Mouse (Mus musculus) embryonic facial prominence, embryonic 11.5 days (tissue): Measurements from ENCODE around the gene Ccdc153. TPM values are rescaled to one million over a fixed set of nuclear protein-coding genes. Genes with fewer than 3 reads are reported as not detected.

Experiments
- ATAC-seq: fragments of 200-750 bp; cut with Nextera tagmentation; replicated peaks from 2 replicates; pipeline ENCODE4 v1.8.0; 2017; ENCODE audit warnings: low read depth; ENCODE audit not compliant: insufficient number of reproducible peaks, low FRiP score, low TSS enrichment
- DNase-seq: peaks from one replicate; pipeline ENCODE4 v3.0.0-alpha.2; 2015; ENCODE audit warnings: low spot score
- H3K27ac ChIP-seq: fragments of 300-500 bp; sonication (generic); replicated peaks from 2 replicates; pipeline ENCODE4 v1.5.1; 2014; ENCODE audit warnings: mild to moderate bottlenecking, low read depth, low read length, control low read depth
- H3K27me3 ChIP-seq: fragments of 300-500 bp; sonication (generic); 2 replicates; pipeline ENCODE4 v1.6.1; 2014; ENCODE audit warnings: mild to moderate bottlenecking, low read length, moderate library complexity, mixed read lengths; ENCODE audit not compliant: control insufficient read depth, insufficient read depth
- H3K36me3 ChIP-seq: fragments of 300-500 bp; sonication (generic); replicated peaks from 2 replicates; pipeline ENCODE4 v1.6.1; 2014; ENCODE audit warnings: low read depth, mild to moderate bottlenecking, low read length, moderate library complexity, mixed read lengths; ENCODE audit not compliant: control insufficient read depth, insufficient read depth
- H3K4me1 ChIP-seq: fragments of 300-500 bp; sonication (generic); 2 replicates; pipeline ENCODE4 v1.6.1; 2014; ENCODE audit warnings: low read length, mixed read lengths; ENCODE audit not compliant: control insufficient read depth, insufficient read depth
- H3K4me2 ChIP-seq: fragments of 300-500 bp; sonication (generic); 2 replicates; pipeline ENCODE4 v1.6.1; 2014; ENCODE audit warnings: low read depth, mild to moderate bottlenecking, control low read depth, low read length, moderate library complexity
- H3K4me3 ChIP-seq: fragments of 300-500 bp; sonication (generic); 2 replicates; pipeline ENCODE4 v1.5.1; 2014; ENCODE audit warnings: low read depth, low read length, control low read depth
- H3K9ac ChIP-seq: fragments of 300-500 bp; sonication (generic); replicated peaks from 2 replicates; pipeline ENCODE4 v1.6.1; 2014; ENCODE audit warnings: mild to moderate bottlenecking, control low read depth, low read length
- H3K9me3 ChIP-seq: fragments of 300-500 bp; sonication (generic); replicated peaks from 2 replicates; pipeline ENCODE4 v1.6.1; 2016; ENCODE audit warnings: mild to moderate bottlenecking, low read length, inconsistent platforms, mixed read lengths; ENCODE audit not compliant: control insufficient read depth
- WGBS: fragments of 180-500 bp; shearing (Covaris S2); extraction: QIAGEN DNeasy Blood & Tissue Kit; methylation state at CpG from one replicate; pipeline ENCODE4 v1.1.7; 2014; 5-methylcytosine and 5-hydroxymethylcytosine counted together
- polyA plus RNA-seq: library from polyadenylated mRNA; unstranded; fragments of >200 nt; fragmentation: Nextera tagmentation; extraction: Ambion mirVana; gene quantifications from 2 replicates; pipeline ENCODE4 v1.2.1, GENCODE M21; 2014

Gene Ccdc153
- polyA plus RNA-seq, 1 experiment from 2014 or later: not detected

- Histone ChIP-seq H3K4me3 (no peak overlapping the region), H3K4me1 (peaks cover 2% of the 10 kb centered on the region; the same call in 1 of the 2 replicates), H3K9me3 (no peaks in the 10 kb centered on the region), H3K36me3 (no peaks in the 10 kb centered on the region), H3K27ac (no peak overlapping the region), H3K4me2 (no peak overlapping the region), H3K27me3 (no peaks in the 10 kb centered on the region), H3K9ac (no peak overlapping the region)
- no peak for DNase-seq
- 60% methylated on average over 6 of the region's 6 CpGs for WGBS
- no peak for ATAC-seq
Observed at GRCm38 (mm10) chr9:44255136-44255521, 14.7 kb downstream of the Ccdc153 start.

GRCm38 (mm10) chr9:44256213-44256612 is 15.7 kb downstream of the Ccdc153 start:
- no peaks in the 10 kb centered on the region for H3K9me3 ChIP-seq
- no peak overlapping the region for H3K27ac ChIP-seq

GRCm38 (mm10) chr9:44259014-44259413 is 18.5 kb downstream of the Ccdc153 start:
- Histone ChIP-seq H3K4me1 (peaks cover 2% of the 10 kb centered on the region; the same call in 1 of the 2 replicates), H3K4me2 (no peak overlapping the region), H3K27ac (no peak overlapping the region), H3K4me3 (no peak overlapping the region), H3K27me3 (no peaks in the 10 kb centered on the region), H3K9ac (no peak overlapping the region), H3K9me3 (no peaks in the 10 kb centered on the region), H3K36me3 (no peaks in the 10 kb centered on the region)
- DNase-seq (no peak), ATAC-seq (no peak)
- WGBS: 78% methylated on average over 10 of the region's 10 CpGs

More at GRCm38 (mm10) chr9:44256213-44256612, 15.7 kb downstream of the Ccdc153 start:
- no peak overlapping the region for H3K9ac ChIP-seq
- DNase-seq (no peak), ATAC-seq (no peak)
- 85% methylated on average over 8 of the region's 8 CpGs for WGBS
- H3K36me3 ChIP-seq: no peaks in the 10 kb centered on the region
- H3K4me2 ChIP-seq: no peak overlapping the region
- H3K27me3 ChIP-seq: no peaks in the 10 kb centered on the region
- peaks cover 2% of the 10 kb centered on the region; the same call in 1 of the 2 replicates for H3K4me1 ChIP-seq
- H3K4me3 ChIP-seq: no peak overlapping the region

GRCm38 (mm10) chr9:44261388-44261787 is 20.9 kb downstream of the Ccdc153 start:
- 84% methylated on average over 14 of the region's 14 CpGs for WGBS
- Histone ChIP-seq H3K27me3 (no peaks in the 10 kb centered on the region), H3K4me1 (no peaks in the 10 kb centered on the region), H3K9me3 (no peaks in the 10 kb centered on the region), H3K27ac (no peak overlapping the region), H3K36me3 (no peaks in the 10 kb centered on the region), H3K4me2 (no peak overlapping the region), H3K9ac (no peak overlapping the region), H3K4me3 (no peak overlapping the region)
- ATAC-seq (no peak), DNase-seq (no peak)

- H3K27ac ChIP-seq: no peak overlapping the region
- H3K27me3 ChIP-seq: no peaks in the 10 kb centered on the region
- H3K9ac ChIP-seq: no peak overlapping the region; the same call in 1 of the 2 replicates
- no peak overlapping the region for H3K4me2 ChIP-seq
- H3K4me1 ChIP-seq: no peaks in the 10 kb centered on the region
- H3K36me3 ChIP-seq: no peaks in the 10 kb centered on the region
- DNase-seq: no peak
- 74% methylated on average over 8 of the region's 8 CpGs for WGBS
- no peaks in the 10 kb centered on the region for H3K9me3 ChIP-seq
- H3K4me3 ChIP-seq: no peak overlapping the region
- ATAC-seq: no peak
Observed at GRCm38 (mm10) chr9:44266478-44267226, 26.2 kb downstream of the Ccdc153 start.

- 12% methylated on average over 21 of the region's 23 CpGs for WGBS
- no peaks in the 10 kb centered on the region for H3K4me1 ChIP-seq
- H3K9ac ChIP-seq: peak overlapping the region; percentile 87
- H3K4me2 ChIP-seq: peak overlapping the region; percentile 85
- H3K9me3 ChIP-seq: no peaks in the 10 kb centered on the region
- DNase-seq (peak; percentile 21), ATAC-seq (no peak)
- no peaks in the 10 kb centered on the region for H3K27me3 ChIP-seq
- no peaks in the 10 kb centered on the region for H3K36me3 ChIP-seq
- H3K27ac ChIP-seq: no peak overlapping the region
- H3K4me3 ChIP-seq: peak overlapping the region; percentile 48
Observed at GRCm38 (mm10) chr9:44267319-44268026, 27.0 kb downstream of the Ccdc153 start.

GRCm38 (mm10) chr9:44268027-44268360 is 27.5 kb downstream of the Ccdc153 start:
- Histone ChIP-seq H3K4me1 (no peaks in the 10 kb centered on the region), H3K27ac (no peak overlapping the region), H3K36me3 (no peaks in the 10 kb centered on the region), H3K4me2 (peak overlapping the region; percentile 85), H3K4me3 (peak overlapping the region; percentile 48), H3K9me3 (no peaks in the 10 kb centered on the region), H3K27me3 (no peaks in the 10 kb centered on the region), H3K9ac (peak overlapping the region; percentile 87)
- 6% methylated on average over 27 of the region's 28 CpGs for WGBS
- DNase-seq: peak; percentile 83
- peak; percentile 65 for ATAC-seq

- Histone ChIP-seq H3K4me3 (peak within 1 kb of the TSS; percentile 48), H3K36me3 (no peaks in the 10 kb centered on the region), H3K27ac (no peak within 1 kb of the TSS), H3K9me3 (no peaks in the 10 kb centered on the region), H3K4me2 (peak within 1 kb of the TSS; percentile 85), H3K4me1 (no peaks in the 10 kb centered on the region), H3K27me3 (no peaks in the 10 kb centered on the region), H3K9ac (peak within 1 kb of the TSS; percentile 87)
- DNase-seq (no peak), ATAC-seq (no peak)
- WGBS: 81% methylated on average over 6 of the region's 6 CpGs
Observed at GRCm38 (mm10) chr9:44268432-44268831, 28.0 kb downstream of the Ccdc153 start, which contains the start of gene Nlrx1. TSS of gene Nlrx1 (minus strand) at chr9:44268599.
